Mouse (Mus musculus) midbrain, embryonic 13.5 days (tissue): ENCODE results near the gene Rab3a. TPM values are rescaled to one million over a fixed set of nuclear protein-coding genes. Genes with fewer than 3 reads are reported as not detected.

Experiments used
- microRNA-seq: library from miRNA; unstranded; fragments of <30 nt; microRNA quantifications from one replicate; pipeline ENCODE4, GENCODE M21; 2016
- polyA plus RNA-seq: library from polyadenylated mRNA; unstranded; fragments of >200 nt; fragmentation: Nextera tagmentation; extraction: Ambion mirVana; gene quantifications from 2 replicates; pipeline ENCODE4 v1.2.1, GENCODE M21; 2015

Gene Rab3a
- polyA plus RNA-seq, 1 experiment from 2014 or later = 261 TPM

Small RNA genes lying within 50 kb of the gene (microRNA-seq; reads per million reads assigned to microRNA genes)
- gene Mir7240 = 0.62 reads per million

Other genes with a start within 250 kb of the Rab3a start
- 152 and 155 TPM in 2 replicates for gene Rex1bd, start 247.9 kb upstream of the Rab3a start, polyA plus RNA-seq
- gene Uba52, start 243.9 kb upstream of the Rab3a start, polyA plus RNA-seq = 680 and 755 TPM in 2 replicates
- gene Fkbp8, start 227.0 kb upstream of the Rab3a start, polyA plus RNA-seq = 370 and 392 TPM in 2 replicates
- 44.5 and 48.1 TPM in 2 replicates for gene Kxd1, start 226.7 kb upstream of the Rab3a start, polyA plus RNA-seq
- 17.8 and 18.0 TPM in 2 replicates for gene Ell, start 215.2 kb upstream of the Rab3a start, polyA plus RNA-seq
- 119 and 133 TPM in 2 replicates for gene Isyna1, start 160.3 kb upstream of the Rab3a start, polyA plus RNA-seq
- gene Ssbp4, start 145.8 kb upstream of the Rab3a start, polyA plus RNA-seq = 123 and 129 TPM in 2 replicates
- gene Lrrc25, start 138.5 kb upstream of the Rab3a start, polyA plus RNA-seq = 1.1 and 1.2 TPM in 2 replicates
- gene Gdf15, start 122.2 kb upstream of the Rab3a start, polyA plus RNA-seq = 0.30 TPM in 1 of 2 replicates, not detected in the other
- gene Pgpep1, start 94.3 kb upstream of the Rab3a start, polyA plus RNA-seq = 87.5 and 99.4 TPM in 2 replicates
- gene Lsm4, start 81.4 kb upstream of the Rab3a start, polyA plus RNA-seq = 176 and 201 TPM in 2 replicates
- gene Jund, start 55.7 kb upstream of the Rab3a start, polyA plus RNA-seq = 65.1 and 97.7 TPM in 2 replicates
- 0.07 and 0.08 TPM in 2 replicates for gene Iqcn, start 51.2 kb upstream of the Rab3a start, polyA plus RNA-seq
- not detected in 2 replicates for gene Gm3336, start 36.1 kb upstream of the Rab3a start, polyA plus RNA-seq
- gene Pde4c, start 31.0 kb upstream of the Rab3a start, polyA plus RNA-seq = 0.15 and 0.28 TPM in 2 replicates
- gene Mpv17l2, start 6.3 kb downstream of the Rab3a start, polyA plus RNA-seq = 36.2 and 38.4 TPM in 2 replicates
- gene Pik3r2, start 22.0 kb downstream of the Rab3a start, polyA plus RNA-seq = 78.9 and 87.2 TPM in 2 replicates
- 14.6 and 18.3 TPM in 2 replicates for gene Mast3, start 50.4 kb downstream of the Rab3a start, polyA plus RNA-seq
- not detected in 2 replicates for gene Il12rb1, start 53.8 kb downstream of the Rab3a start, polyA plus RNA-seq
- gene Arrdc2, start 85.0 kb downstream of the Rab3a start, polyA plus RNA-seq = 7.7 and 10.5 TPM in 2 replicates
- 19.6 and 26.9 TPM in 2 replicates for gene Kcnn1, start 108.6 kb downstream of the Rab3a start, polyA plus RNA-seq
- 160 TPM in 2 replicates for gene Ccdc124, start 119.3 kb downstream of the Rab3a start, polyA plus RNA-seq
- gene Slc5a5, start 138.1 kb downstream of the Rab3a start, polyA plus RNA-seq = 0.67 and 0.73 TPM in 2 replicates
- gene Rpl18a, start 142.7 kb downstream of the Rab3a start, polyA plus RNA-seq = 2,682 and 2,717 TPM in 2 replicates
- gene Map1s, start 151.3 kb downstream of the Rab3a start, polyA plus RNA-seq = 61.0 and 62.5 TPM in 2 replicates